Mouse (Mus musculus) thymus, postnatal 36 days (tissue): ENCODE results near the gene Ccndbp1.
"Not testable (repeated sequence)": the region's sequence is repeated elsewhere in the genome, so short reads cannot be mapped to it uniquely, and the experiment has no call there.

ENCODE experiments used
- DNase-seq, 2 experiments: peaks; one replicate each; pipeline ENCODE4 v3.0.0; 2022; ENCODE audit warnings: mixed read lengths in 2 of 2

The Ccndbp1 gene

DNA sequence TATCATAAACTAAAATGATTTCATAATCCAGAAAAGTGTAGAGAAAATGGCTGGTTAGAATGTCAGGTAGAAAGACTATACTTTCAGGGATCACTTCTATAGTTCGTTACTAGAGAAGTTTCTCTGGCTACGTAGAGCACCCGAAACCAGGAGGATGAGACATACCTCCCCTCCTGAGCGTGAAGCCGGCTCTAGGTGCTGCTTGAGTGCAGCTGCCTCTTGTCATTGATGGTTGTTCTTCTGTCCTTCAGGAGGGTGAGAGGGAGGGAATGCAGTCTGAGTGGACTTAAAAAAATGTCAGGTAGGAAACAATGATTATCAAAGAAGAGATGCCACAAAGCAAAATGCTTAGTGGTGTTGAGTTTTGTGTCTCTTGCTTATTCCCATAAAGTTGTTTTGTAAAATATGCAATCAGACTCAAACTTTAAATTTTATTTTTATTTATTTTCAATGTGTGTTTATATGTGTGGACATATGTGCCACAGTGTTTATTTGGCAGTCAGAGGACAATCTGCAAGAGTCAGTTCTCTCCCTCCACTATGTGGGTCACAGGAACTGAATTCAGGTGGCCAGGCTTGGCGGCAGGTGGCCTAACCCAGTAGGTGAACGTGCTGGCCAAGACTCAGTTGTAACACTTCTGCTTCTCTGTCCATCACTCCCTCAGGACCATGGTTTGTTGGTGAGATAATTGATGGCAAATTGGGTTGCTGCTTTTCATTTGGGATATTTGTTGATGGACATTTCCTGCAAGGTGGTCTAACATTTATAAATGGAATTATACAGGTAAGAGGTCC lies 4.0 kb upstream of the Ccndbp1 start:
- no peak for DNase-seq

DNA sequence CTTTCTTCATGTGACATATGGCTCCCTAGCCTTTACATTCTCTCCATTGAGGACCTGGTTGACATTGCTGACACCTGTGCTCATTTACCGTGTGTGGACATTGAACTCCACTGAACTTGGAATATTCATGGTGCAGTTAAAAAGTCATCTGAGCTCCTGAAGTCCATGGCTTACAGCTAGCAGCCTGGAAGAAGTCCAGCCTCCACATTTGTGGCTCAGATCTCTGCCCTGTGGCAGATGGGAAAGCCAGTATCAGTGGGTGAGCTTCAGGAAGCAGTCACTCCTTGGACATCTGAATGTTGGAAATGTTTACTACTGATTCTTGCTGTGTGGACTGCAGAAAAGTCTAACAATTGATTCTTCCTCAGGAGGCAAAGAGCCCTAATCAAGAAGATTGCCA lies 1.2 kb upstream of the Ccndbp1 start:
- no peak for DNase-seq

DNA sequence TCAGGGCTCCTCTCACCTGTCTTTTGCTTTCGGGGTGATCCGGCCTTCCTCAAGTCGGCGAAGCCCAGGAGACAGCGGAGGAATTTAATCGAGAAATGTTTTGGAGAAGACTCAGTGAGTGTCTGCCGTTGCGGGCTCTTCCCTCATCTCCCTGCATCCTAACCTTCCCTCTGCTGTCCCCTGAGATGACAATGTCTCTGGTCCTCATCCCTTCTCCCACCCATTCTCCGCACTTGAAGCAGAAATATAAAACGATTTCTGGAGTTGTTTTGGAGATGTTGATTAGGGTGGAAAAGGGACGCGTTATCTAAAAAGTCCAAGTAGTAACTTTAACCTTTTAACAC lies 433 bp downstream of the Ccndbp1 start:
- no peak for DNase-seq

DNA sequence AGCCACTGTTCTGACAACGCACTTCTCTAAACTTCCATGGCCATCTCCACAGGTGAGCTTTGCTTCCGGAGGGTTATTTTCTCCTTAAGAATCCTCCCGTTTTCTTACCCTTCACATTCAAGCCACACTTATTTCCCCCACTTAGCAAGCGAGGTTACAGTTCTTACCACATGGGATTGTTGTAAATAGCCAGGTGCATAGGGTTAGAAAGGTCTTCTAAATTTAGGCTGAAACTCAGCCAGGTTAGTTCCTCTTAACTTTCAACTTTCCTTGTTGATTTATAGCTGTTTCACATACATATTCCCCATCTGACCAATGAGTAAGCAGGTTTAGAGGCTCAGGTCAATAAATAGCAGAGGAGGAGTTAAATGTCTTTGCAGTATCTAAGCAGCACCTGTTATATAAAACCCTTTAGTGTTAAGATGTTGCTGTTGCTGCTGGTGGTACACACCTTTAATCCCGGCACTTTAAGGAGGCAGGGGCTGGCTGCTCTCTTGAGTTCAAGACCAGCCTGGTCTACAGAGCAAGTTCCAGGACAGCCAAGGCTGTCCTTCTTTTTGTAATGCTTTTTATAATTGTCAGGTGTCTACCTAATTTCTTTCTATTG lies 971 bp downstream of the Ccndbp1 start:
- no peak for DNase-seq

DNA sequence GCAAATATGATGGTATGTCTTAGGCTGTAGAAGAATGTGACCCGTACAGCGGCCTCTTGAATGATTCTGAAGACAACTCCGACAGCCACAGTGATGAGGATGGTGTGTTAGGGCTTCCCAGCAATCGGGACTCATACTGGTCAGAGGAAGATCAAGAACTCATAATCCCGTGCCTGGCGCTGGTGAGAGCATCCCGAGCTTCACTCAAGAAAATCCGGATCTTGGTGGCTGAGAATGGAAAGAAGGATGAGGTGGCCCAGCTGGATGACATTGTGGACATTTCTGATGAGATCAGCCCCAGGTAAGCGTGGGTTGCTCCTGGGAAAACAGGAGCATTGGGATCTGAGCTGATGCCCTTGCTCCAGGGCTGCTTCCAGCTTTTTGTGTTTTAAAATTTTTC lies 4.5 kb downstream of the Ccndbp1 start:
- DNase-seq: no peak

DNA sequence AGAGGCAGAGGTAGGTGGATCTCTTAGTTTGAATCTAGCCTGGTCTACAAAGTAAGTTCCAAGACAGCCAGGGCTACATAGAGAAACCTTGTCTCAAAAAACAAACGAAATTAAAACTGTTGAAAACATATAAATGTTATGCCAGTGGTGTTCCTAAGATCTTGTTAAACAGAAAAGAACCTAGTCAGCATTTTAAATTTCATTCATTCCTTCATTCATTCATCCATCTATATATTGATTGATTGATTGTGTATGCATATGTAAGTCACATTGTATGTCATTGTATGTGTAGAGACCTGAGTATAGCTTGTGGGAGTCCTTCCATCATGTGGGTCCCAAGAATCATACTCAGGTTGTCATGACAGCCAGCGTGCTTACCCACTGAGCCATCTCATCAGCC lies 7.3 kb downstream of the Ccndbp1 start:
- no peak for DNase-seq

DNA sequence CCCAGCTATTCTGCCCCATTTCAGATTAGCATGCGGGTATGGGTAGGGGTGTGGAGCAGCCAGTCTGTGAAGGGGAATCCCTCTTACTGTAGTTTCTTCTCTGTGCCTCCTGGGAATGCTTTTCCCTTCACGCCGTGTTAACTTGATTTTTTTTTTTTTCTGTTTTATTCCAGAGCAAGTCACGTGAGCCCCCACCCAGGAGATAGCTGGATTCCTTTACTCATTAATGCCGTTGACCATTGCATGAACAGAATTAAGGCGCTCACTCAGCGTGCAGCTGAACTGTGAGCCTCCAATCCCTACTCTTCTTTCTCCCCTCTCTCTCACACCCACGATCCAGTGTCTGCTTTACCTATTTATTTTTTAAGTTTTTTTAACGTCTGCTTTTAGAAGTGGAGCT lies 8.0 kb downstream of the Ccndbp1 start:
- no peak for DNase-seq

DNA sequence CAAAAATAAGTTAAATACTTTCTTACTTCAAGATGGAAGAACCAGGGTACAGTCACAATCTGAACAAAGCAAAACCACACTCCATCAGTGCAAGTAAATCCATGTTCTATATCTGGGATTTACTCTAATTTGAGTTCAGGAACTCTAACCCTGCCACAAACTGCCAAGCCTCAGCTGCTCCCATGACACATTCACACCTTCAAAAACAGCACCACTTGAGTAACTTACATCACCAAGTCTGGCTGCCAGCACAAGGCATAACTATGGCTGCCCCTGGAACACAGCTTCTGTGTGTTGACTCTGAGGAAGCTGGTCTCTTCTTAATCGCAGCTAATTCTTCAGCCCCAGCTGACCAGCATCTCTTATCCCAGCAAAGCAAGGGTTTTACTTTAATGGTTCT lies 8.9 kb downstream of the Ccndbp1 start:
- DNase-seq: no peak

DNA sequence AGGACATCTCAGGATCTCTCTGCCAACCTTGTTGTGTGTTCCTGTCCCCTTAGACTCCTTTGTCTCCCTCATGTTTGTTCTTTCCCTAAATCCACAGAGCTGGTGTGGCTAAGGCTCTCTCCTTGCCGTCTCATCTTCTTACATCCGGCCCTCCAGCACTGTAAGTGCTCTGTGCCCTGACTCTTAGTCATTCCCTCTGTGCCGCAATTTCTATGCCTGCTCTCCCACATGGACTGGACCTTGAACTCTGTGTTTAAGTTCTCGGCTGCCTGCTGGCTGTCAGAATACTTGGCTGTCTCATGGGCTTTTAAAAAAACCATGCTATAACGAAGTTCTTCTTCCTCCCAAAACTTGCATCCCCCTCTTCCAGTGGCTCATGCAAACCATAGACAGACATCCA lies 14.7 kb downstream of the Ccndbp1 start:
- no peak for DNase-seq

DNA sequence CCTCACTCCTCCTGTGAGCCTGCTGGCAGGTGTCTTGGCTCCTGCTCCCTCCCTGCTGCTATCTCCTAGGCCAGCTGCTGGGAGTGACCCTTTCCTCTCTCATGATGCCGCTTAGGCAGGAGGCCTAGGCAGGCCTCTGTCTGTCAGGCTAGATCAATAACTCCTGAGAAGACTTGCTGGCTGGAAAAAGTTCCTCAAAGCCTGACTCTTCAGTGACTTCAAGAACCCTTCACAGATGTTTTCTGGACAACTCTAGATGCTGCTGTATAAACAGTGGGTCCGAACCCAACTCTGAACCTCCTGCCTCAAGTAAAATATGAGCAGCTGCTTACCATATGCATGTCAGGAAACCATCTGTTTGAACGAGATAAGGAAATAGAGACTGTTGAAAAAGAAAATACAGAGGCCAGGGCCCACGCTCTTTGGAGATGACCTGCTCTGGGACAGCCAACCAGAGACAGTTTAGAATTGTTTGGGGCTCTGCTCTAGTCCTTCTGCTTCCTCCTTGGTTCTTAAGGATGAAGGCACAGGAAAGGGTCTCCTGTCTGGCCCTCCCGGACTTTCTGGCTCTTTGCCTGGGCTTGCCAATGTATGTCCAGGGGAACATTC lies 28.6 kb downstream of the Ccndbp1 start, which contains the start of gene Epb42:
TSS of gene Epb42 (minus strand) at position 340 of the 609 bp plus-strand sequence.
- no peak for DNase-seq

DNA sequence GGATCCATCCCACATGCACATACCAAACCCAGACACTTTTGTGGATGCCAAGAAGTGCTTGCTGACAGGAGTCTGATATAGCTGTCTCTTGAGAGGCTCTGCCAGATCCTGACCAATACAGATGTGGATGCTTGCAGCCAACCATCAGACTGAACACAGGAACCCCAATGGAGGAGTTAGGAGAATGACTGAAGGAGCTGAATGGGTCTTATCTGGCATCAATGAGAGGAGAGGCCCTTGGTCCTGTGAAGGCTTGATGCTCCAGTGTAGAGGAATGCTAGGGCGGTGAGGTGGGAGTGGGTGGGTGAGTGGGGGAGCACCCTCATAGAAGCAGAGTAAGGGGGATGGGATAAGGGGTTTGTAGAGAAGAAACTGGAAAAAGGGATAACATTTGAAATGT lies 30.6 kb downstream of the Ccndbp1 start:
- not testable (repeated sequence) for DNase-seq

DNA sequence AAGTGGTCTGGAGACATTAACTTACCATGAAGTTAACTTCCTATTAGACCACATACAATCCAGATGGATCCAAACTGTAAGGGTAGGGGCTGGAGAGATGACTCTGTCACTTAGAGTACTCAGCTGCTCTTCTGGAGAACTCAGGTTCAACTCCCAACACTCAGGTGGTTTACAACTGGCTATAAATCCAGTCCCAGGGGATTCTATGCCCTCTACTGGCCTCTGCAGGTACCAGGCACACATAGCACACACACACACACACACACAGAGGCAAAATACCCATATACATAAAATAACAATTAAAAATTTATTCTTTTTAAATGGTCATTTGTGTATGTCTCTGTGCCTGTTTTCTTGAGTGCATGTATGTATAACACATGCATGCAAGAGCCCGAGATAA lies 31.2 kb downstream of the Ccndbp1 start:
- DNase-seq: no peak

DNA sequence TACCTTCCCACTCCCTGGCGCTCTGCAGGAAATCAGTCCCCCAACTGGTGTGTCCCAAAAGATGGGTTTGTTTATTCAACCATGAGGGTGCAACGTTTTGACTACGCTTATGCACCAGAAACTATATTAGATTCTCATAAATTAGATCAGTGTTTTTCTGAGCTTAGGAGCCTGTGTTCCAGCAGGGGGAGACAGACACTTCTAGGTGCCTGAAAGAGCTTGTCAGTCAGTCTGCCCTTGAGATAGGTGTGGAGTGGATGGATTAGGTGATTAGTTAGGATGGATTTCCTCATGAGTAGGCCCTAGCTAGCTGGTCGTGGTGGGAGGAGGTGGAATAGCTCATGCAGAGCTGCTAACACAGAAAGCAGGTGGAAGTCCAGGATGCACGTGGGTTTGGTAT lies 32.9 kb downstream of the Ccndbp1 start:
- DNase-seq: peak; percentile 4 to 9

DNA sequence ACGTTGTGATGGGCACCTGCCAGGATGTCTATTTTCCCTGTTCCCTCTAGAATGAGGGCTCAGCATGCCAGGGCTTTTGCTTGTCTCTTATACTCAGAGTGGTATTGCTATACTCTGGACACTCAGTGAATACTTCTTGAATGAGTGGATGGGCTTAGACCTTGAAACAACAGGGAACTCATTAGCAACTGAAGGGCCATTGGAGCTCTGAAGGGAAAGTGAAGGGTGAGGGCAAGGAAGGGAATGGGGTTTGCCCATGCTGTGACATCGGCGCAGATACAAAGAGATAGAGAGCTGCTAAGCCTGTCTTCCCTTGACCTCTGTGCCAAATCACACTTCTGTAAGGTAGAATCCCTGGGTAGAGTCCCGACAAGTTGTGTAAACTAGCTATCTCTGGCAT lies 37.5 kb downstream of the Ccndbp1 start:
- no peak for DNase-seq

DNA sequence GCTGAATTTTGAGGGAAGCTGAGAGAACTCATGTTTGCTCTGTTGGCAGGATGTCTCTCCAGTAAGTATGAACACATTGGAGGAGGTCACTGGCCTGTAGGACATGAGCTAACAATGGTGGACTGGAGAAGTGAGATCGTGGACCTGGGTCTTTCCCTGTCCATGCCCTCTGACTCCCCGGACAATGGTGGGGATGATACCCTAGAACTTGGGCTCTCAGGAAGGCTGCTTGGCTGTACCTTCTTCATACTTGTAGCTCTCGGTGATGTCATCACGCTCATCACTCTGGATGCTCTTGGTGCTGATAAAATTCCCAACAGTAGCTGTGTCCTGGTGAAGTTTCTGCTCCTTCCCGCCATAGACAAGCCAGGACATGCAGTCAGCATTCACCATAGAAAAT lies 44.0 kb downstream of the Ccndbp1 start:
- no peak for DNase-seq

DNA sequence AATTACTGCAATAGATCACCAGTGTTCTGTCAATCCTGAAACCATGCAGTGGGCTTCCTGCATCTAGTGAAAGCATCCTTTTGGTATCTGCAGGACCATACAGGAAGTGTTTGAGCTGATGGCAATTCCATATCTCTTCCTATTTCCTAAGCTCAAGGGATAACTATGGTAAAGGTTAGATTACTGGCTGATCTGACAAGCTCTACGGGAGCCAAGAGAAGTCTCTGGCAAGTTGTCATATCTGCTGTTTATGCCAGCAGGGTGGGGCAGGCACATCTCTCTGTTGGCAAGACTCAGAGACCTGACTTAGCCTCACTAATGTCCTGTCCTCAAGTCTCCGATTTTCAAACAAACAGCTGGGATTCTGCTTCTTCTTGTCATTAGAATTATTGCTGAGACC lies 45.9 kb downstream of the Ccndbp1 start:
- DNase-seq: no peak

DNA sequence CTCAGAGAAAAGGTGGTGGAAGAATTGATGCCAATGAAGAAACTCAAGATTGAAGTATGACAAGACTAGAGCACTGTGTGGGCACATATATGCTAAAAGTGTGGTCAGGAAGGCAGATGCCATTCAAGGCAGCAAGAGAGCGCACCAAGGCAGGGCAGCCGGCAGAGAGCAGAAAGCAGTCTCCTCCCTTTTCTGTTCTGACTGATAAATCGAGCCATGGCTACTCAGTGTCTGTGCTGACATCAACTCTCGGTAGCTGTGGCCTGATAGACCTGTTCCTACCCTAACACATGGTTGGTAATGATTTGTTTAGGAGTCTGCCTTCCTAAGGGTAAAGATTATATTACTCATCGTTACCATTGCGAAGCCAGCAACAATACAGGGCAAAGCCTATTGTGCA lies 47.7 kb downstream of the Ccndbp1 start:
- DNase-seq: no peak

DNA sequence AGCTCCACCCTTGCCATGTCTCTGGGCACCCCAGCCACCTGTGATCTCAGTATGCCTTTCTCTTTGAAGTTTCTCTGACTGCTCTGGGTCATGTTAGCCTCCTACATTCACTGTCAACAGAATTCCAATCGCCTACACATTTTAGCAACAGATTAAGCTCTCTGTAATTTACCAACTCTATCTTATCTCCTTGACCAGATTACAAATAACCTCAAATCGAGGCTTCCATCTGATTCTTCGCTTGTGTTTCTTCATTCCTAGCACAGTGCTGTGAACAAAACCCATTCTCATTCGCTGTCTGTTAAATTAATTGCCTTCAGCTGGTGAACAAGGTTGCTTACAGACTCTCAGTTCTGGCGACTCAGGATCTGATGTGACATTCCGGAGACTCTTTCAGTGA lies 49.8 kb downstream of the Ccndbp1 start:
- DNase-seq: no peak

DNA sequence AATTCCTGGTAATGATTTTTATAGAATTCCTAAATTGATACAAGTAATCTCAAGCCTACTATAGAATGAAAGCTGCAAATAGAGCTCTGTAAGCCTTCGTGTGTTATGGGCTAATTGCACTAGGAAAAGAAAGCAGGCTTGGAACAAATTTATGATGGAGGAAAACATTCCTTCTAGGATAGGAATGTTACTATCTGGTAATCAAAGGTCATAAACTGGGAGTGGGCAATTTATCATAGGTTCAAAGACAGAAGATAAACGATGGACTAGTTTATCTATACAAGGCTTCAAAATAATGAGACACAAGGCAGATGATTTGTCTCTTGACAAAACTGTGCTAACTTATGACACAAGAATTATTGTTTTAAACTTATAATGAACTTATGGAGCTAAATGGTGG lies 53.1 kb downstream of the Ccndbp1 start:
- DNase-seq: no peak
